Mouse (Mus musculus) liver, adult 2 months (tissue): ENCODE data around the gene Nod1. TPM values are rescaled to one million over a fixed set of nuclear protein-coding genes. Genes with fewer than 3 reads are reported as not detected.

Experiments
- DNase-seq: peaks from one replicate; pipeline ENCODE4 v3.0.0-alpha.2; 2011; ENCODE audit warnings: low read depth, low spot score; ENCODE audit errors: extremely low read depth
- H3K27ac ChIP-seq: fragments of 200-500 bp; replicated peaks from 2 replicates; pipeline ENCODE4 v1.5.1; 2012; ENCODE audit warnings: low read depth, mild to moderate bottlenecking, control low read depth, inconsistent platforms, low read length; ENCODE audit not compliant: insufficient read depth
- H3K27me3 ChIP-seq: fragments of 200-500 bp; 2 replicates; pipeline ENCODE4 v1.6.1; 2012; ENCODE audit warnings: mild to moderate bottlenecking, moderate library complexity, low read length, inconsistent platforms; ENCODE audit not compliant: control insufficient read depth, insufficient read depth
- H3K36me3 ChIP-seq: fragments of 200-500 bp; 2 replicates; pipeline ENCODE4 v1.6.1; 2012; ENCODE audit warnings: low read length, inconsistent platforms; ENCODE audit not compliant: control insufficient read depth, insufficient read depth
- H3K4me1 ChIP-seq: fragments of 200-500 bp; 2 replicates; pipeline ENCODE4 v1.6.1; 2011; ENCODE audit warnings: low read length; ENCODE audit not compliant: control insufficient read depth, insufficient read depth
- H3K4me3 ChIP-seq: fragments of 200-500 bp; 2 replicates; pipeline ENCODE4 v1.5.1; 2011; ENCODE audit warnings: low read depth, mild to moderate bottlenecking, control low read depth, low read length, moderate library complexity; ENCODE audit not compliant: insufficient read depth
- H3K79me2 ChIP-seq: fragments of 200-500 bp; 2 replicates; pipeline ENCODE4 v1.6.1; 2012; ENCODE audit warnings: inconsistent platforms, mild to moderate bottlenecking, low read length, moderate library complexity; ENCODE audit not compliant: control insufficient read depth, insufficient read depth
- H3K9ac ChIP-seq: fragments of 200-500 bp; 2 replicates; pipeline ENCODE4 v1.6.1; 2012; ENCODE audit warnings: low read depth, mild to moderate bottlenecking, control low read depth, inconsistent platforms, low read length
- CTCF ChIP-seq: fragments of 200-500 bp; IDR thresholded peaks from 2 replicates; pipeline ENCODE4 v1.5.1; 2011; ENCODE audit warnings: low read depth, low read length, control low read depth
- POLR2A ChIP-seq: fragments of 200-500 bp; IDR thresholded peaks from 2 replicates; pipeline ENCODE4 v1.6.1; 2011; ENCODE audit warnings: low read length, control low read depth; ENCODE audit not compliant: insufficient read depth; ENCODE audit errors: extremely low read depth
- WGBS: fragments of 180-500 bp; shearing (Covaris S2); methylation state at CpG from one replicate; pipeline ENCODE4 v1.1.7; 2018; 5-methylcytosine and 5-hydroxymethylcytosine counted together
- polyA plus RNA-seq: library from polyadenylated mRNA; depleted of rRNA; stranded (reverse); fragments of >200 nt; gene quantifications from 2 replicates; pipeline ENCODE4 v1.2.3, GENCODE M21; 2012
- total RNA-seq: library from RNA; depleted of rRNA; stranded (reverse); fragments of >200 nt; gene quantifications from 2 replicates; pipeline ENCODE4 v1.2.3, GENCODE M21; 2014

The Nod1 gene
- total and polyA plus RNA-seq, 2 experiments, result 7.0 to 8.1 TPM

GRCm38 (mm10) chr6:54916163-54916562, 56.2 kb downstream of the Nod1 start:
- TF ChIP-seq CTCF, result no peak
- H3K79me2 ChIP-seq, result no peaks in the 10 kb centered on the region
- WGBS, result 69% methylated on average over 4 of the region's 4 CpGs

GRCm38 (mm10) chr6:54914977-54915376, 57.4 kb downstream of the Nod1 start:
- no peak overlapping the region for H3K9ac ChIP-seq
- no peaks in the 10 kb centered on the region for H3K27me3 ChIP-seq
- H3K36me3 ChIP-seq, result no peaks in the 10 kb centered on the region
- no peak overlapping the region for H3K4me3 ChIP-seq
- no peak overlapping the region for H3K27ac ChIP-seq
- no peaks in the 10 kb centered on the region for H3K79me2 ChIP-seq
- TF ChIP-seq CTCF, result no peak
- TF ChIP-seq POLR2A, result no peak
- WGBS, result 79% methylated on average over 4 of the region's 4 CpGs
- no peaks in the 10 kb centered on the region for H3K4me1 ChIP-seq
- DNase-seq, result no peak

More at GRCm38 (mm10) chr6:54916163-54916562, 56.2 kb downstream of the Nod1 start:
- Histone ChIP-seq H3K4me1 (no peaks in the 10 kb centered on the region), H3K9ac (no peak overlapping the region), H3K27me3 (no peaks in the 10 kb centered on the region), H3K4me3 (no peak overlapping the region), H3K27ac (no peak overlapping the region), H3K36me3 (no peaks in the 10 kb centered on the region)
- DNase-seq, result no peak

DNA sequence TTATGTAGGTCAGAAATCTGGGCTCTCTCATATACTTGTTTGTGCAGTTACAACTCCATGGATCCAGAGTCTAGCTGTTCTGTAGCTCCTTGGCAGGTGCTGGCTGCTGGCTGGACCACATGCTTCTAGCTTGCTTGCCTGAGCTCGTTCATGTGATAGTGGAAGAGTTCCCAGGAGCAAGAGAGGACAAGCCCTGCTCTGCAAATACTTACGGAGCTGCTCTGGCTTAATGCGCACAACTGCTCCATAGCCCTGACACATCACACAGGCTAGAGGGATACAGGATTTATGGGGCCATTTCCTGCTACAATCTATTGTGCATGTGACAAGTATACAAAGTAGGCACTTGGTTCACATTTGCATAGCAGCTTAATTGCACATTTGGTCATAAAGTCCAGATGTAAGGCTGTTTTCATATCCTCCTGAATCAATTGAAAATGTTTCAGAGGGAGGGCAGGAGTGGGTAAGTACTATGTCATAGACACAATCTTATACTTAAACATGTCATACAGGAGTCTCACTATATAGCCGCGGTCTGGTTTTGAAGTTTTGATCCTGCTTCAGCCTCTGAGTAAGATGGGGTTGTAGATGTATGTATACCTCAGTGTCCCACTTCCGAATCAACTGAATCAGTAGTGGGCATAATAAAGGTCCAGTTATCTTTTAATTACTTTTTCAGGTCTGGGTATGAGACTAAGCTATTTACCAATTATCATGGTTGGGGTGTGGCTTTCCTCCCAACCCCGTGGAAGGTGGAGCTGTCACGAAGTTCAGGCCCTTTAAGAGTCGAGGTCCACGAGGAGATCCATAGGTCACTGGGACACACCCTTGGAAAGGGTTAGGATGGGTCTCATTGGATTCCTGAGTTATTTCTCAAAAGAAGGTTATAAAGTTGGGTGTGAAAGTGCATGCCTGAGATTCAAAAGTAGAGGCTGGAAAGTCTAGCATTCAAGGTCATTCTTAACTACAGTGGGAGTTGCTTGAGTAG, 66.1 kb downstream of the Nod1 start:
- DNase-seq, result no peak
- H3K4me1 ChIP-seq, result no peaks in the 10 kb centered on the region
- H3K79me2 ChIP-seq, result no peaks in the 10 kb centered on the region
- WGBS, result 90% methylated on average over 10 of the region's 10 CpGs
- TF ChIP-seq POLR2A (no peak), CTCF (no peak)
- no peak overlapping the region for H3K27ac ChIP-seq
- no peaks in the 10 kb centered on the region for H3K27me3 ChIP-seq
- no peaks in the 10 kb centered on the region for H3K36me3 ChIP-seq
- H3K9ac ChIP-seq, result no peak overlapping the region
- H3K4me3 ChIP-seq, result no peak overlapping the region

GRCm38 (mm10) chr6:54902547-54902946, 69.9 kb downstream of the Nod1 start:
- Histone ChIP-seq H3K27me3 (no peaks in the 10 kb centered on the region), H3K4me3 (no peak overlapping the region), H3K79me2 (no peaks in the 10 kb centered on the region), H3K36me3 (no peaks in the 10 kb centered on the region), H3K9ac (no peak overlapping the region), H3K27ac (no peak overlapping the region), H3K4me1 (no peaks in the 10 kb centered on the region)
- 80% methylated on average over 2 of the region's 2 CpGs for WGBS
- TF ChIP-seq POLR2A (no peak), CTCF (no peak)
- DNase-seq, result no peak

DNA sequence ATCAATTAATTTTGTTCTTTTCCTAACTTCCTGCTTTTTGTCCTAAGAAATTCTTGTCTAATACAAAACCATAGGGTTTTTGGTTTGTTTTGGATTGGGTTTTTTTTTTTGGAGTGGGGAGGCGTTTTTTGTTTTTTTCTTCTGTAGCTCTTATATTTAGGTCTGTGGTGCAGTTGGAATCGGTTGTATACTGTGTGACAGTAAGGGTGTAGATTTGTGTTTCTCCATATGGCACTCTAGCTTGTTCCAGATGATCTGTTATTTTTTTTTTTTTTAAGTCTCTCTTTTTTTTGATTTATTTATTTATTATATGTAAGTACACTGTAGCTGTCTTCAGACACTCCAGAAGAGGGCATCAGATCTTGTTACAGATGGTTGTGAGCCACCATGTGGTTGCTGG, 72.2 kb downstream of the Nod1 start:
- Histone ChIP-seq H3K4me3 (no peak overlapping the region), H3K79me2 (no peaks in the 10 kb centered on the region), H3K36me3 (no peaks in the 10 kb centered on the region), H3K27ac (no peak overlapping the region), H3K27me3 (no peaks in the 10 kb centered on the region), H3K9ac (no peak overlapping the region), H3K4me1 (no peaks in the 10 kb centered on the region)
- WGBS, result 92% methylated on average over 2 of the region's 2 CpGs
- no peak for DNase-seq
- TF ChIP-seq POLR2A (no peak), CTCF (no peak)

GRCm38 (mm10) chr6:54891384-54891783, 81.0 kb downstream of the Nod1 start:
- Histone ChIP-seq H3K4me3 (no peak overlapping the region), H3K79me2 (no peaks in the 10 kb centered on the region), H3K4me1 (no peaks in the 10 kb centered on the region), H3K9ac (no peak overlapping the region), H3K27ac (no peak overlapping the region), H3K36me3 (peaks cover 5% of the 10 kb centered on the region; the same call in 1 of the 2 replicates), H3K27me3 (no peaks in the 10 kb centered on the region)
- 88% methylated on average over 3 of the region's 3 CpGs for WGBS
- TF ChIP-seq POLR2A (no peak), CTCF (no peak)
- no peak for DNase-seq
